ENCODE assay signal across 8 mouse cellular contexts in genomic region chr4:135507547-135508350, GRCm38 (mm10). TPM values are rescaled to one million over a fixed set of nuclear protein-coding genes. Genes with fewer than 3 reads are reported as not detected.
DNase-seq lines count a peak whose midpoint lies in the region; ATAC-seq lines count a peak whose summit lies in the region.

No protein-coding gene starts in this region.

- no peaks in the 10 kb centered on the region for H3K9me3 ChIP-seq in liver, embryonic 15.5 days (replicated peaks)
- H3K9me3 ChIP-seq in neural tube, embryonic 13.5 days = no peaks in the 10 kb centered on the region

- peaks cover 7% of the 10 kb centered on the region; the same call in 1 of the 2 replicates for H3K27me3 ChIP-seq in liver, embryonic 15.5 days
- H3K27me3 ChIP-seq in neural tube, embryonic 13.5 days = no peaks in the 10 kb centered on the region

- no peaks in the 10 kb centered on the region for H3K36me3 ChIP-seq in liver, embryonic 15.5 days (replicated peaks)
- no peaks in the 10 kb centered on the region for H3K36me3 ChIP-seq in neural tube, embryonic 13.5 days

- WGBS in liver, embryonic 15.5 days (ENCODE audit: insufficient replicate concordance) = 8% methylated on average over 22 of the region's 22 CpGs
- 12% methylated on average over 22 of the region's 22 CpGs for WGBS in neural tube, embryonic 13.5 days

- DNase-seq in cerebellum, postnatal 14 days = peak; percentile 58 to 63
- no peak for DNase-seq in cerebellum, adult 9-11 months
- peak; percentile 62 for DNase-seq in c-Kit-positive CD71-negative TER-119-negative erythroid progenitor cells, embryonic 14.5 days (ENCODE audit: low read depth)
- peak; percentile 51 to 65 for DNase-seq in frontal cortex, postnatal 25 days (ENCODE audit: low spot score in 2 of 2)
- DNase-seq in kidney, postnatal 10 days = peak; percentile 66
- peak; percentile 46 for DNase-seq in yolk sac, embryonic 10.5 days (ENCODE audit: low spot score)

- peaks cover 16% of the 10 kb centered on the region for H3K4me1 ChIP-seq in liver, embryonic 15.5 days (replicated peaks)
- H3K4me1 ChIP-seq in neural tube, embryonic 13.5 days (replicated peaks) = peaks cover 9% of the 10 kb centered on the region; the same call in 1 of the 2 replicates

- H3K9ac ChIP-seq in liver, embryonic 15.5 days = peak overlapping the region; percentile 45
- H3K9ac ChIP-seq in neural tube, embryonic 13.5 days = peak overlapping the region; percentile 18; the same call in 1 of the 2 replicates

- peak; percentile 62 for ATAC-seq in liver, embryonic 15.5 days (ENCODE audit: insufficient read depth)
- ATAC-seq in neural tube, embryonic 13.5 days (ENCODE audit: low read depth) = peak; percentile 69; the same call in 1 of the 2 replicates

- peak overlapping the region; percentile 42 for H3K4me3 ChIP-seq in liver, embryonic 15.5 days (replicated peaks)
- H3K4me3 ChIP-seq in neural tube, embryonic 13.5 days = peak overlapping the region; percentile 14

- peak overlapping the region; percentile 67 for H3K4me2 ChIP-seq in liver, embryonic 15.5 days
- peak overlapping the region; percentile 53 for H3K4me2 ChIP-seq in neural tube, embryonic 13.5 days

- H3K27ac ChIP-seq in liver, embryonic 15.5 days (replicated peaks) = no peak overlapping the region
- no peak overlapping the region for H3K27ac ChIP-seq in neural tube, embryonic 13.5 days (replicated peaks)

RNA-seq across cellular contexts. Expression of gene Nipal3, which starts 12.9 kb away (rescaled TPM):
- polyA plus RNA-seq in liver, embryonic 15.5 days (2015; fragmentation: Nextera tagmentation; extraction: Ambion mirVana) = 3.1 and 3.9 TPM in 2 replicates
- 5.1 and 8.9 TPM in 2 replicates for polyA plus RNA-seq in neural tube, embryonic 13.5 days (2015; fragmentation: Nextera tagmentation; extraction: Ambion mirVana)

RNA-seq across cellular contexts. Expression of gene Stpg1, which starts 13.2 kb away (rescaled TPM):
- not detected in 2 replicates for polyA plus RNA-seq in liver, embryonic 15.5 days (2015; fragmentation: Nextera tagmentation; extraction: Ambion mirVana)
- polyA plus RNA-seq in neural tube, embryonic 13.5 days (2015; fragmentation: Nextera tagmentation; extraction: Ambion mirVana) = 0.31 and 0.62 TPM in 2 replicates
